Mouse (Mus musculus) adipose tissue, adult 10 weeks (tissue): ENCODE results near the gene Pmvk. TPM values are rescaled to one million over a fixed set of nuclear protein-coding genes. Genes with fewer than 3 reads are reported as not detected.

ENCODE experiments used
- polyA plus RNA-seq: library from polyadenylated mRNA; stranded (reverse); fragments of 350-450 nt; fragmentation: Illumina TruSeq; extraction: RNeasy Lipid Tissue Mini Kit (QIAGEN cat#74804); gene quantifications from one replicate; pipeline ENCODE4 v1.2.3, GENCODE M21; 2014; ENCODE audit warnings: low read depth, low replicate concordance

Gene Pmvk
- polyA plus RNA-seq, result 74.9 TPM

DNA sequence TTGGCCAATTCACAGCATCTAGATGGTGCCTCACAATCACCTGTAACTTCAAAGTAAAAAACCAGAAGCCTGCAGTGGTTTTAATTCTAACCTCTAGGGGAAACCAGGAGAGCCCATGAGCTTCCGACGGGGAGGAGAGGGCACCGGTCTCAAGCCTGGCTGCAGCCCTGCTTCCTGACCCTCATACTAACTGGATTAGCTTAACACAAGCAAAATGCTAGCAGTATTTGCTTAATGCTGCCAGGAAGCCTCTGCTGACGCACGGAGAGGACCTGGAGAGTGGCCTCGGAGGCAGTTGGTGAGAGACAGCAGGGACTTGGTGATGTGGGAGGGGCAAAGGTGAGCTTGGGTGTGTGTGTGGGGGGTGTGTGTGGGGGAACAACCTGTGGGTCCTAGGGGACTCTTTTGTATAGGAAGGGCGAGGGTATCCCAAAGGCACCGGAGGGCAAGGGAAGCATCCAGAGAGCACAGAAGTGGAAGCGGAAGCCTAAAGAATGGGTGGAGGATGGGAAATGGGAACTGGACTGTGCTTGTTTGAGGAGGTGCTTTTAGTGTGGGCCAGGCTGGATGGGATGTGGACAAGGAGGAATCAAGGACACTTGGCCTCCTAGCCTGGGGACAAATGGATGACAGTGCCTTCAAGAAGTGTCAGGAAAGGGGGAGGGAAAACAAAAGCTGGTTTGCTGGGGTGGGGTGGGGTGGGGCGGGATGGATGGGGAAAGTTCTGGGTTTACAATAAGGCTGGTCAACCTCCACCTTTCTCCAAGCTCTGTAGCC lies at the start of gene Pmvk:
TSS of gene Pmvk (plus strand) at position 141 of the 777 bp plus-strand sequence.

DNA sequence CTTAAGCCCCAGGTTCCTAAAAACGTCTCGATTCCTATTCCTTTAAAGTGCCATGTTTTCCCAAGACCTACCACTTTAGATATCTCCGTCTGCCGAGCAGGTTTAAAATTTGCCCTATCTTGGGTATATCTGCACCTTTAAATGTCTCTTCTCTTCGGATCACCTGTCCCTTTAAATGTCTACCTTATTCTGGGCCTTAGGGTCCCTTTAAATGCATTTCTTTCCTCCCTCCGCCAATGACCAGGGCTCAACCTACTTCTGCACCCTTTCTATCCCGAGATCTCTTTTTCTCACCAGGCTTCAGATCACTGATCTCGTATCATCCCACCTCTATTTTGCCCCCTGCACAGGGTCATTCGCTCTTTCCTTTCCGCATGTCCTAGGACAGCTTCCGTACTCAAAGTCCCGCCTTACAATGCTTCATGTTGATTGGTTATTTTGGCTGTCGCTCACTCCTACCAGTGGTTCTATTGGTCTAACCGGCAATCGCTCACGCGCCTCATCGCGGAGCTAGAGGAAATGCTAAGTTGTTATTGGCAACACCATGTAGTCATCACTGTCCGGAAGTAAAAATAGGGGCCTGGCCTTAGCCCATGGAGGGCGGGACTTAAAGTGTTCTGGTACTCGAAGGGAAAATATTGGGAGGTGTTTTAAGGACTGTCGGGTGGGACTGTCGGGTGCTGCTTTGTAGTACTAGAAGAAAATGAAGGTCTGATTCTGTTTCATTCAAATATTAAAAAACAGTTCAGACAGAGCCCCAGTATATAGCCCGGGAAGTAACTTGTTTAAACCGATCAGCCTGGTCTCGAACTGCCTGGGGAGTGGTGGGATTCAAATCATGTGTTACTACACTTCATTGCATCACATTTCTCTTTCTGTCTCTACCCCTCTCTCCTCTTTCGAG lies 42.6 kb upstream of the Pmvk start, which contains the start of gene Flad1:
TSS of gene Flad1 (minus strand) at position 381 of the 904 bp plus-strand sequence.

DNA sequence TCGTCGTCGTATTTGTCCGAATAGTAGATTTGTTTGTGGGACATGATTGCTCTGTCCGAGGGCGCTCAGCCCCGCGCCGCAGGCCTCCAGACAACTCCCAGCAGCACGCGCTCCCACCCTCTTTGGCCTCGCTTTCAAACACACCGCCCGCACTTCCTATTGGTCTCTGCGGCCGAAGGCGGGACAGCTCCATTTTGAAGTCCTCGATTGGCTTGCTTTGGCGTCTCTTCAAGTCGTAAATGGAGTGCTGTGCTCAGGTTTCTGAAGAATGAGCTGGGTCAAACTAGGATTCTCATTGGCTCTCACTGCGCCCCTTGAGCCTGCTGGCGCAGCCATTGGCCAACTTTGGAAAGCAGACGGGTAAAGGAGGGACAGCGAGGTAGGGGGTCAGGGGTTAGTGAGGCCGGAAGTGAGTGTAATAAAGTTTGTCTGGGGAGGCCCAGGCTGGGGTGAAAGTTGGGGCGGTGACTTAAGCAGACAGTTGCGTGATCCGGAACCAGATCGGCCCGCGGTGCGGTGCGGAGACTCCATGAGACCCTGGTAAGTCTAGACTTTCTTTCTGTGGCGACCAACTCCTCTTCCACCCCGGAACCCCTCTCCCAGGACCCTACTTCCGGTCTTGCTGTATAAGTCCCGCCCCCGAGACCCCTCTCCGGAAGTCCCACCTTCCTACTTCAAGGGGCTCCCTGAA lies 36.0 kb upstream of the Pmvk start, which contains the start of the genes Cks1b and Shc1:
TSS of gene Cks1b (minus strand) at position 214 of the 691 bp plus-strand sequence.
TSS of gene Shc1 (plus strand) at position 274 of the 691 bp plus-strand sequence.

DNA sequence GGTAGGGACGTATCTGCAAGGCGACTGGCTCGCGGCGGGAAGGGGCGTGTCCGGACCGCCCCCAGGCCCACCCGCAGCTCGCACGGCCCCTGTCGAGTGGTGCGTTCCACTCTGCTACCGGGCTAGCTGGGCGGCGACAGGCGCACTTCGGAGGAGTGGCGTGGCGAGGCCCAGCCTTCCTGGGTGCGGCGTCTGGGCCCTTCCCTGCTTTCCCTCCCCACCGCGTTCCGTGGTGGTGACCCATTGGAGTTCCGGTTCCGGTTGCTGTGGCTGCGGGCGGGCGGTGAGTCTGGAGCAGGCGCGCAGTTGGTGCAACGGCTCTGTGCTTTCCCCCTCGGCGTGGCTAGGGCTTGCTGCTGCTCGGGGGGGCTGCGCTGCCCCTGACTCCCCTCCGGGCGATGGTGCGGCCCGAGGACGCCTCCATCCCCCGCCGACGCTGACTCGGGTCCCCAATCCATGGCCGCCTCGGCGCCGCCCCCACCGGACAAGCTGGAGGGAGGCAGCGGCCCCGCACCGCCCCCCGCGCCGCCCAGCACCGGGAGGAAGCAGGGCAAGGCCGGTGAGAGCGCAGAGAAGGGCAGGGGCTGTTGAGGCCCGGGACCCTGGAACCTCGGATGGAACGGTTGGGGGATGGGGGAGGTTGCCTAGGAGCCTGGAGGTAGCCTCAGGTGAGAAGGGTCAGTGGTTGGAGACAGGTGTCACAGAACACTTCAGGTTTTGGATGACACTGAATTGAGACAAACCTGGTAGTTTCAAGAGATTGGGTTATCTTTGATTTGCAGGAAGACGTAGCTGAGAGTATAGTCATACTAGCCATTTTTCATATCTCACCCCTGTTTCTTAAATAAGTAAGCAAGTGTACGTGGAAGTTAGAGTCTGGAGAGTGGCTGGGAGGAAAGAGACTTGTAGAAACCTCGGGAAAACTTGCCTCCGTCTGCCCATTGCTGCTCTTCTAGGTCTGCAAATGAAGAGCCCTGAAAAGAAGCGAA lies 23.9 kb upstream of the Pmvk start, which contains the start of gene Pygo2:
TSS of gene Pygo2 (plus strand) at position 44 of the 989 bp plus-strand sequence.

DNA sequence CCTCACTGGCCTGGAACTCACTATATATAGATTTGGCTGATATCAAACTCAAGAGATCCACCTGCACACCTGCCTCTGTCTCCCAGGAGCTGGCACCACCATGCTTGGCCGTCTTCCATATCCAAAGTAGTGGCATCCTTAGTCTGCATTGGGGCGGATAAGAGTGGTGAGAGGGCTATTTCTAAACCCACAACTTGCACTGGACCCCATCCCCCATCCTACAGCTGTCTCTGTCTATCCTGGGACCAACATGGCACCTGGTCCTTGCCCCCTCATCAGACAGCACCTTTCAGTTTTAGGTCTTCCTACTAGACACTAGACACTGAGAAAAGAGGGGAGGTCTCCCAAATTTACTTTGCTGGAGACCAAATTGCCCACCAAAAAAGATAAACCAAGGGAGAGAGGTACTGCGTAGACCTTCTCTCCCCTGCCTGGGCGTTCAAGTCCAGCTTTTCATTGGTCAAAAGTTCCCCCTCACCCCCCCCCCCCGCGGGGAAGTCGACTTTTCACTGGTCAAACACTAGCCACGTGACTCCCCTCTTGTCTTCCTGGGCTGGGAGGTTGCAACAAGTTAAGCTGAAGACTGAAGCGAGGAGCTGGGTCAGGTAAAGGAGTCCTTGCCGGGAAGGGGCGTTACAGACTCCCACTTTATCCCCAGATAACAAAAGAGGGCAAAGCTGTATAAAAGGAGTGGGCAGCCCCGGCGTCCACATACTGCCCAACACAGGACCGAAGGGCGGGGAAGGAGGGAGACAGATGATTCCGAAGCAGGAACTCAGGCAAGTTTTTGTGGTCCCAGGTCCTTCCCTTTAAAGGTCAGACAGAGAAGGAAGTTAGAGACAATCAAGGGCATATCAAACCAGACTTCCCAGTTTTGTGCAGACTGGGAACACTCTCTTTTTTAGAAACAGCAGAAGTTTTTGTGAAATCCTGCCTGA lies 17.9 kb upstream of the Pmvk start, which contains the start of gene Pbxip1:
TSS of gene Pbxip1 (plus strand) at position 531 of the 938 bp plus-strand sequence.

Other genes with a start within 250 kb of the Pmvk start
- gene Thbs3, start 239.4 kb upstream of the Pmvk start, polyA plus RNA-seq, result 30.3 TPM
- 92.5 TPM for gene Mtx1, start 227.5 kb upstream of the Pmvk start, polyA plus RNA-seq
- 1.0 TPM for gene Muc1, start 225.5 kb upstream of the Pmvk start, polyA plus RNA-seq
- 96.9 TPM for gene Krtcap2, start 208.6 kb upstream of the Pmvk start, polyA plus RNA-seq
- 2.9 TPM for gene Trim46, start 208.2 kb upstream of the Pmvk start, polyA plus RNA-seq
- gene Dpm3, start 195.2 kb upstream of the Pmvk start, polyA plus RNA-seq, result 152 TPM
- gene Slc50a1, start 184.0 kb upstream of the Pmvk start, polyA plus RNA-seq, result 135 TPM
- 26.1 TPM for gene Efna1, start 173.4 kb upstream of the Pmvk start, polyA plus RNA-seq
- 1.3 TPM for gene Efna3, start 131.6 kb upstream of the Pmvk start, polyA plus RNA-seq
- 3.4 TPM for gene Efna4, start 116.5 kb upstream of the Pmvk start, polyA plus RNA-seq
- gene Adam15, start 104.5 kb upstream of the Pmvk start, polyA plus RNA-seq, result 145 TPM
- 2.8 TPM for gene Dcst2, start 92.6 kb upstream of the Pmvk start, polyA plus RNA-seq
- gene Dcst1, start 89.3 kb upstream of the Pmvk start, polyA plus RNA-seq, result 5.4 TPM
- 52.0 TPM for gene Zbtb7b, start 59.8 kb upstream of the Pmvk start, polyA plus RNA-seq
- gene Lenep, start 51.7 kb upstream of the Pmvk start, polyA plus RNA-seq, result 1.8 TPM
- 24.9 TPM for gene Flad1, start 42.7 kb upstream of the Pmvk start, polyA plus RNA-seq
- 34.3 TPM for gene Cks1b, start 36.2 kb upstream of the Pmvk start, polyA plus RNA-seq
- 76.1 TPM for gene Shc1, start 36.1 kb upstream of the Pmvk start, polyA plus RNA-seq
- 30.1 TPM for gene Pygo2, start 24.3 kb upstream of the Pmvk start, polyA plus RNA-seq
- gene Pbxip1, start 17.8 kb upstream of the Pmvk start, polyA plus RNA-seq, result 70.3 TPM
- 1.4 TPM for gene Kcnn3, start 65.6 kb downstream of the Pmvk start, polyA plus RNA-seq